Mouse (Mus musculus): ENCODE measurements around the gene Trak1.

DNA sequence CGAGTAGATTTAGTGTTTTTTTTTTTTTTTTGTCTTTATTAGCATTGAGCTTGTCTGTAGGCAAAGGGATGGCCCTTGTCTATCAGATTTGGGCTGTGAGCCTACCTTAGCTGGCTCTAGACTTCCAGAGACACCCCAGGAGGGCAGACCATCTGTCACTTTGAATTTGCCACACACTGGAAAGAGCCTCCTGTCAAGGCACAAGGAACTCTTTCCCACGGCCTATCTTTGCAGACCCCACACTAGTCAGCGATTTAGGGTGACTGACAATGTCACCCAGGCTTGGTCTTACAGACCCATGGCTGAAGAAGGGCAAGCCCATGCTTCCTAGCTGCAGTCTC, 147.0 kb downstream of the Trak1 start:
- TF ChIP-seq CTCF (conservative IDR thresholded peaks at IDR 0.05; ENCODE audit: low read length), result no peak
- no peak for TF ChIP-seq NANOG (IDR thresholded peaks at IDR 0.05; ENCODE audit: borderline replicate concordance, low read length)

All from E14TG2a.4 (cell line).